Mouse (Mus musculus) CH12.LX (cell line): ENCODE data around the gene Krt42.

Source experiments
- BHLHE40 ChIP-seq: IDR thresholded peaks from 2 replicates; pipeline ENCODE4 v1.6.1; 2011; ENCODE audit warnings: mild to moderate bottlenecking, low read depth, low read length, improper control_type of control experiment
- CHD1 ChIP-seq: IDR thresholded peaks from 2 replicates; pipeline ENCODE4 v1.6.1; 2012; ENCODE audit warnings: low read depth, low read length, improper control_type of control experiment, inconsistent platforms
- CTCF ChIP-seq, 2 experiments: IDR thresholded peaks in 1 of 2; conservative IDR thresholded peaks in 1 of 2; 2 replicates each; pipeline ENCODE4 v1.5.1; 2011 to 2012; ENCODE audit warnings: low read depth in 2 of 2, low read length in 2 of 2, improper control_type of control experiment in 1 of 2, inconsistent platforms in 1 of 2, mild to moderate bottlenecking in 1 of 2, moderate library complexity in 1 of 2
- EP300 ChIP-seq: IDR thresholded peaks from 2 replicates; pipeline ENCODE4 v1.6.1; 2011; ENCODE audit warnings: low read length, improper control_type of control experiment
- IRF4 ChIP-seq: IDR thresholded peaks from 2 replicates; pipeline ENCODE4 v1.6.1; 2014; ENCODE audit warnings: low read depth, mild to moderate bottlenecking, inconsistent platforms, low read length, improper control_type of control experiment
- MAX ChIP-seq: IDR thresholded peaks from 2 replicates; pipeline ENCODE4 v1.6.1; 2011; ENCODE audit warnings: low read length, improper control_type of control experiment
- MYC ChIP-seq: IDR thresholded peaks from 2 replicates; pipeline ENCODE4 v1.6.1; 2011; ENCODE audit warnings: low read depth, mild to moderate bottlenecking, improper control_type of control experiment, low read length
- NRF1 ChIP-seq: IDR thresholded peaks from 2 replicates; pipeline ENCODE4 v1.6.1; 2014; ENCODE audit warnings: low read depth, mild to moderate bottlenecking, inconsistent platforms, low read length, improper control_type of control experiment, moderate library complexity
- POLR2A ChIP-seq: IDR thresholded peaks from 2 replicates; pipeline ENCODE4 v1.6.1; 2011; ENCODE audit warnings: low read depth, mild to moderate bottlenecking, improper control_type of control experiment, low read length
- SIN3A ChIP-seq: IDR thresholded peaks from 2 replicates; pipeline ENCODE4 v1.6.1; 2012; ENCODE audit warnings: low read length, improper control_type of control experiment, inconsistent platforms
- TBP ChIP-seq: conservative IDR thresholded peaks from 2 replicates; pipeline ENCODE4 v1.6.1; 2011; ENCODE audit warnings: low read depth, low read length, improper control_type of control experiment
- USF1 ChIP-seq: IDR thresholded peaks from 2 replicates; pipeline ENCODE4 v1.6.1; 2014; ENCODE audit warnings: low read depth, mild to moderate bottlenecking, inconsistent platforms, low read length, improper control_type of control experiment
- ZMIZ1 ChIP-seq: IDR thresholded peaks from 2 replicates; pipeline ENCODE4 v1.6.1; 2012; ENCODE audit warnings: low read depth, mild to moderate bottlenecking, inconsistent platforms, low read length, improper control_type of control experiment

- TF ChIP-seq CHD1 = no peak
- TF ChIP-seq BHLHE40 = no peak
- no peak for TF ChIP-seq CTCF (conservative IDR thresholded peaks at IDR 0.05 in 1 of 2, IDR thresholded peaks at IDR 0.05 in 1 of 2; ENCODE audit: low read depth in 2 of 2, low read length in 2 of 2)
- no peak for TF ChIP-seq MYC
- no peak for TF ChIP-seq IRF4
- no peak for TF ChIP-seq USF1
- TF ChIP-seq POLR2A = no peak
- TF ChIP-seq NRF1 = no peak
- no peak for TF ChIP-seq SIN3A
- no peak for TF ChIP-seq TBP
- no peak for TF ChIP-seq EP300
- no peak for TF ChIP-seq MAX
- no peak for TF ChIP-seq ZMIZ1
Measured at GRCm38 (mm10) chr11:100274719-100275118, 5.0 kb upstream of the Krt42 start.
